Mouse (Mus musculus) pancreas, adult 10 weeks (tissue): ENCODE results near the gene Maged1. TPM values are rescaled to one million over a fixed set of nuclear protein-coding genes. Genes with fewer than 3 reads are reported as not detected.

Experiments used
- polyA plus RNA-seq: library from polyadenylated mRNA; stranded (reverse); fragments of 350-450 nt; fragmentation: Illumina TruSeq; extraction: RNeasy Lipid Tissue Mini Kit (QIAGEN cat#74804); gene quantifications from one replicate; pipeline ENCODE4 v1.2.3, GENCODE M21; 2015; ENCODE audit warnings: low read depth, low replicate concordance; ENCODE audit not compliant: insufficient read depth

Gene Maged1
- polyA plus RNA-seq, result 106 TPM

GRCm38 (mm10) chrX:94541918-94542355 lies at the start of gene Maged1:
Maged1 (minus strand) TSS chrX:94542143.

Other genes starting within 250 kb of the Maged1 start
- not detected for gene Fam90a1b, start 175.4 kb downstream of the Maged1 start, polyA plus RNA-seq
- gene Apoo, start 175.0 kb downstream of the Maged1 start, polyA plus RNA-seq, result 8.8 TPM
- 2.7 TPM for gene Gspt2, start 93.9 kb upstream of the Maged1 start, polyA plus RNA-seq
- 1.5 TPM for gene Zxdb, start 182.4 kb upstream of the Maged1 start, polyA plus RNA-seq